Mouse (Mus musculus): ENCODE measurements around the gene Xkr8.

DNA sequence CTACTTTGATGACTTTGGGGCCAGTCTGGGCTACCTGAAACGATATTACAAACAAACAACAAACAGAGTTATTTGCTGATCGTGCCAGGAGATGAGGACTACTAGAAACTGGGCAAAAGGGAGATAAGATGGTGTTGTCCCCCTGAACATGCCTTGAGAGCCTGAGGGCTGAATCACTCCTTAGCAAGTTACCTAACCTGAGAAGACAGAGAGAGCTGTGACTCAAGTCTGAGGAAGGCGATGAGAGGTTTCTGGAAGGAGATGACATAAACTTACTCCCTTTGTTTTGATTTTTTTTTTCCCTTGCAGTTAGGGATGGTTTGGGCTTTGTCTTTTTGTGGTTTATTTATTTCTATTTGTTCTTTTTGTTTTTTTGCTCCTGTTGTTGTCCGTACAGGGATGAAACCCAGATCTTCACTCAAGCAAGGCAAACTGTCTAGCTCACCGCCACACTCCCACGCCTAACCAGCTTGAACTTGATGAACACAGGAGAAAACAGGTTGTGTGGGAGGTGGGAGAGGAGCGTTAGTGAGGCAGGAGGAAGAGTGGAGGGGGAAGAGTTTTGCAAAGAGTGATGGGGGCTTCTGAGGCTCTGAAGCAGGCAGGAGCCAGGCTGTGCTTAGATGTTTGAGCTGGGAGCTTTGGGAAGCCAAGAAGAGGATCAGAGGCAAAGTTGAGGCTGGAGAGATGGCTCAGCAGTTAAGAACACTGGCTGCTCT lies 25.4 kb upstream of the Xkr8 start:
- no peak for TF ChIP-seq CTCF (IDR thresholded peaks at IDR 0.05; ENCODE audit: low read depth, low read length)
- no peak for TF ChIP-seq EP300 (IDR thresholded peaks at IDR 0.05; ENCODE audit: insufficient read depth, low read depth, low read length)

Measured in ES-Bruce4 (cell line).